Mouse (Mus musculus) liver, postnatal 0 days (tissue): ENCODE measurements at regions not wholly inside any gene's neighbourhood (a gene's known extent, or its start where the extent isn't known, plus 50 kb on each side); places are given as distances from the start of the nearest gene placed in this dataset.

Experiments
- ATAC-seq: fragments of 200-750 bp; cut with Nextera tagmentation; 2 replicates; pipeline ENCODE4 v1.8.0; 2017; ENCODE audit warnings: mild to moderate bottlenecking, moderate library complexity
- DNase-seq: peaks from one replicate; pipeline ENCODE4 v3.0.0-alpha.2; 2016
- H3K27ac ChIP-seq: fragments of 300-500 bp; sonication (generic); 2 replicates; pipeline ENCODE4 v1.5.1; 2014; ENCODE audit warnings: antibody characterized with exemption, moderate library complexity, mild to moderate bottlenecking, low read depth
- H3K27me3 ChIP-seq: fragments of 300-500 bp; sonication (generic); 2 replicates; pipeline ENCODE4 v1.6.1; 2014; ENCODE audit warnings: low read length, control low read depth, mixed read lengths; ENCODE audit not compliant: insufficient read depth
- H3K36me3 ChIP-seq: fragments of 300-500 bp; sonication (generic); replicated peaks from 2 replicates; pipeline ENCODE4 v1.6.1; 2014; ENCODE audit warnings: mild to moderate bottlenecking, control low read depth, low read length, moderate library complexity, mixed read lengths; ENCODE audit not compliant: insufficient read depth
- H3K4me1 ChIP-seq: fragments of 300-500 bp; sonication (generic); 2 replicates; pipeline ENCODE4 v1.6.1; 2014; ENCODE audit warnings: antibody characterized with exemption, mild to moderate bottlenecking, control low read depth; ENCODE audit not compliant: insufficient read depth
- H3K4me2 ChIP-seq: fragments of 300-500 bp; sonication (generic); 2 replicates; pipeline ENCODE4 v1.6.1; 2014; ENCODE audit warnings: low read depth, mild to moderate bottlenecking, low read length, moderate library complexity, mixed read lengths
- H3K4me3 ChIP-seq: fragments of 300-500 bp; sonication (generic); 2 replicates; pipeline ENCODE4 v1.5.1; 2014; ENCODE audit warnings: low read depth, low read length
- H3K9ac ChIP-seq: fragments of 300-500 bp; sonication (generic); replicated peaks from 2 replicates; pipeline ENCODE4 v1.6.1; 2014; ENCODE audit warnings: mild to moderate bottlenecking, moderate library complexity
- H3K9me3 ChIP-seq: fragments of 300-500 bp; sonication (generic); 2 replicates; pipeline ENCODE4 v1.6.1; 2016; ENCODE audit warnings: mild to moderate bottlenecking, control low read depth, low read length, mixed read lengths
- CTCF ChIP-seq: sonication (generic); IDR thresholded peaks from 2 replicates; pipeline ENCODE4 v1.5.1; 2016; ENCODE audit warnings: antibody characterized with exemption, low read depth
- EP300 ChIP-seq: IDR thresholded peaks from 2 replicates; pipeline ENCODE4 v1.6.1; 2016; ENCODE audit warnings: antibody characterized with exemption, low read depth, mild to moderate bottlenecking
- WGBS: fragments of 180-500 bp; shearing (Covaris S2); extraction: QIAGEN DNeasy Blood & Tissue Kit; methylation state at CpG from one replicate; pipeline ENCODE4 v1.1.7; 2014; ENCODE audit not compliant: insufficient replicate concordance; 5-methylcytosine and 5-hydroxymethylcytosine counted together

DNA sequence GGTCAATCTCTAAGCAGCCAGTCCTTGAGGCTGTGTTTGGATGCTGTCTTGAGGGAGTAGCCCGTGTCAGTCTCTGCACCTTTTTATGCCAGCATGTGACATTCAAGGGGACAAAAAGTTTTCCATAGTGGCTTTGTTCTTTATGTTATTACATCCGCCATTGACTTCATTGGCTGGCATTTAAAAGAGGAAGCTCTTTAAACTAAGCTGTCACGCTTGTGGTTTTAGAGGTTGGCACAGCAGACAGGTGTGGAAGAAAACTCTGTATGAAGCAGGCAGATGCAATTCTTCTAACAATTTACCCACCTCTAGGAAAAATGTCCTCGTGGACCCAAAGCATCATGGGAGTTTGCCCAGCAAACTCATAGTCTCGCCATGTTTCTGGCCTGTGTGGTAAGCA is 297.5 kb upstream of the Gadl1 start:
- no peak for TF ChIP-seq EP300
- TF ChIP-seq CTCF = no peak
- Histone ChIP-seq H3K9me3 (no peaks in the 10 kb centered on the region), H3K4me1 (peaks cover 18% of the 10 kb centered on the region), H3K36me3 (no peaks in the 10 kb centered on the region), H3K27me3 (no peaks in the 10 kb centered on the region), H3K27ac (no peak overlapping the region), H3K4me2 (no peak overlapping the region), H3K4me3 (no peak overlapping the region), H3K9ac (no peak overlapping the region)
- 32% methylated on average over 5 of the region's 5 CpGs for WGBS
- 0 out of 2 replicates have a peak, but pooled peaks have one; percentile 17 for ATAC-seq
- DNase-seq = no peak

- no peak overlapping the region for H3K27ac ChIP-seq
- H3K36me3 ChIP-seq = no peaks in the 10 kb centered on the region
- no peaks in the 10 kb centered on the region for H3K9me3 ChIP-seq
- no peak overlapping the region for H3K4me3 ChIP-seq
- no peaks in the 10 kb centered on the region for H3K27me3 ChIP-seq
- ATAC-seq (no peak), DNase-seq (no peak)
- no peak overlapping the region for H3K4me2 ChIP-seq
- no peak overlapping the region for H3K9ac ChIP-seq
- WGBS = 54% methylated on average over 6 of the region's 6 CpGs
- H3K4me1 ChIP-seq = peaks cover 18% of the 10 kb centered on the region
- TF ChIP-seq CTCF (no peak), EP300 (no peak)
These were observed 296.3 kb upstream of the Gadl1 start for GRCm38 (mm10) chr9:115612908-115613307.

DNA sequence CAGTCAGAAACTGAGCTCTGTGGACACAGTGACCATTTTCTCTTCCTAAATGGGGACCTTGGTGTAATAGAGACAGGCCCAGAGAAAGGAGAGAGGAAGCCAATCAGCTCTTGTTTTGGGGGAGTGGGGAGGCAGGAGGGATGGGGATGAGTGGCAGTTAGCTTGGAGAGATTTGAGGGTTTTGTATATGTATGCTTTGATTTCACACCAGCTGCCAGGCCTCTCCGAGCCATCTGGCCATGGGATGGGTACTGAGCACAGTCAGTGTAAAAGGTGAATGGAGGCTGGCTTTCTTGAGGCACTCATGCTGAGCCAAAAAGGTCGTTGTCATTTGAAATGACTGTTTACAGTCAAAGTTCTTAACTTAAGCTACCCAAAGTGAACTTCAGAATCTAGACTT is 295.2 kb upstream of the Gadl1 start:
- H3K9ac ChIP-seq = no peak overlapping the region
- H3K4me2 ChIP-seq = no peak overlapping the region
- no peak overlapping the region for H3K4me3 ChIP-seq
- no peaks in the 10 kb centered on the region for H3K27me3 ChIP-seq
- no peak for DNase-seq
- WGBS = 81% methylated on average over 2 of the region's 2 CpGs
- no peak for ATAC-seq
- H3K36me3 ChIP-seq = no peaks in the 10 kb centered on the region
- H3K27ac ChIP-seq = no peak overlapping the region
- H3K9me3 ChIP-seq = no peaks in the 10 kb centered on the region
- peaks cover 18% of the 10 kb centered on the region for H3K4me1 ChIP-seq
- TF ChIP-seq CTCF = no peak
- TF ChIP-seq EP300 = no peak

GRCm38 (mm10) chr9:115617909-115618308 is 291.3 kb upstream of the Gadl1 start:
- no peak overlapping the region for H3K9ac ChIP-seq
- no peaks in the 10 kb centered on the region for H3K36me3 ChIP-seq
- peaks cover under 1% of the 10 kb centered on the region for H3K4me1 ChIP-seq
- DNase-seq (no peak), ATAC-seq (no peak)
- TF ChIP-seq CTCF (no peak), EP300 (no peak)
- no peaks in the 10 kb centered on the region for H3K9me3 ChIP-seq
- no peak overlapping the region for H3K27ac ChIP-seq
- H3K4me2 ChIP-seq = no peak overlapping the region
- H3K4me3 ChIP-seq = no peak overlapping the region
- H3K27me3 ChIP-seq = no peaks in the 10 kb centered on the region
- WGBS = 39% methylated on average over 6 of the region's 6 CpGs

DNA sequence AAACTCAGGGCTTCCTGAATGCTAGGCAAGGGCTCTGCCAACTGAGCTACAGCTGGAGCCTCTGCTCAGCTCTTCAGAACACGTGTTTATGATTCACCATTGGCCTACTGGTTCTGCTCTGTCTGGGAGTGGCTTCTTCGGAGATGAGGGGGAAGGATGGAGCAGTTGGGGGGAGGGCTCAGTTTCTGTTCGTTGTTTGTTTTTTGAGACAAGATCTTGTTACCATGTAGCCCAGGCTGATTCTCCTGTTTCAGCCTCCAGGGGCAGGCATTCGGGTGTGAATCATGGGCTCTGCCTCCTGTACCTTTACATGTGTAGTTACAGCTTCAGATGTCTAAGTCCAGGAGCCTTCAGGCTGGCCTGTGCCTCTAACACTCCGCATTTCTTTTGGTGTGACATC is 285.3 kb upstream of the Gadl1 start:
- Histone ChIP-seq H3K9me3 (no peaks in the 10 kb centered on the region), H3K27me3 (no peaks in the 10 kb centered on the region), H3K4me3 (no peak overlapping the region), H3K27ac (no peak overlapping the region), H3K4me2 (no peak overlapping the region), H3K9ac (no peak overlapping the region), H3K36me3 (no peaks in the 10 kb centered on the region), H3K4me1 (no peaks in the 10 kb centered on the region)
- DNase-seq (no peak), ATAC-seq (peak; percentile 79)
- TF ChIP-seq EP300 = no peak
- 0 out of 2 replicates have a peak, but pooled peaks have one; percentile 7 for TF ChIP-seq CTCF
- 14% methylated on average over 5 of the region's 5 CpGs for WGBS

DNA sequence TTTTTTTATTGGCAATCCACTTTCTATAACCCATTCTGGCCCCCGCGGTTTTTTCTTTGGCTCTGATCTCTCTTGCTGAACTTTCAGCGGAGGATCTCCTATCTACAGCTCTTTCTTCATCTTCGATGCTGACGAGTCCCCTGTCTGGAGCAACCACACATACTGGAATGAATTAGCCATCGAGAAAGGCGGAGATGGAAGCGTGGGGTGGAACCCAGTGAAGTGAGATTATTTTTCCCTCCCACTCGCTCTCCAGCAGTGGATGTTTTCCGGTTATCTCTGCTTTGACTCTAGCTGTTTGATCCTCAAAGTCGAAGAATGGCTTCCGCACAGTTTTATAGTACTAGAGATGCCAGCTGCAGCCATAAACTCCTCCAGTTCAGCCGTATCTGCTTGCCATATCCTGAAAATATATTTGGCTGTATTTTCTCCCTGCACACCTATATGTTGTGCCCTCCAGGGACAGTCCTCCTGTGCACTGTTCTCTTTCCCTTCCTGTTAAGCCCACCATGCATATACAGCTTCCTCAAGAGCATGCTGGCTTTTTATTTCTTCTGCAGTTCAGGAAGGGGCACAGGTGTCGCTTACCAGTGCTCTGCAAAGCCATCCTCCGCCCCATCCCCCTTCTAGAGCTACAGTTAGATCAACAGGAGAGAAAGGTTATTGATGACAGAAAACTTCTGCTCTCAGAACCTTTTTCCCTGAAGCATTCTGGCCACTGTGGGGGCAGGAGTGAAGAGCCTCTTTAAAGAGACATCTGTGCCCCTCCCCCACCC is 284.3 kb upstream of the Gadl1 start:
- no peak overlapping the region for H3K9ac ChIP-seq
- H3K4me3 ChIP-seq = no peak overlapping the region
- H3K36me3 ChIP-seq = no peaks in the 10 kb centered on the region
- ATAC-seq (no peak), DNase-seq (no peak)
- no peak for TF ChIP-seq EP300
- TF ChIP-seq CTCF = no peak
- H3K9me3 ChIP-seq = no peaks in the 10 kb centered on the region
- WGBS = 58% methylated on average over 15 of the region's 15 CpGs
- no peak overlapping the region for H3K27ac ChIP-seq
- H3K4me1 ChIP-seq = no peaks in the 10 kb centered on the region
- no peaks in the 10 kb centered on the region for H3K27me3 ChIP-seq
- H3K4me2 ChIP-seq = no peak overlapping the region
